Mouse (Mus musculus) olfactory bulb, adult 2 months (tissue): ENCODE measurements at regions not wholly inside any gene's neighbourhood (a gene's known extent, or its start where the extent isn't known, plus 50 kb on each side); places are given as distances from the start of the nearest gene placed in this dataset.

Experiments used
- H3K27ac ChIP-seq: fragments of 200-500 bp; 2 replicates; pipeline ENCODE4 v1.5.1; 2012; ENCODE audit warnings: low read depth, low read length; ENCODE audit not compliant: insufficient read depth
- H3K4me1 ChIP-seq: fragments of 200-500 bp; 2 replicates; pipeline ENCODE4 v1.6.1; 2012; ENCODE audit warnings: low read length; ENCODE audit not compliant: control insufficient read depth, insufficient read depth
- H3K4me3 ChIP-seq: fragments of 200-500 bp; 2 replicates; pipeline ENCODE4 v1.5.1; 2012; ENCODE audit warnings: mild to moderate bottlenecking, low read depth, low read length, moderate library complexity; ENCODE audit not compliant: insufficient read depth
- CTCF ChIP-seq: fragments of 200-500 bp; IDR thresholded peaks from 2 replicates; pipeline ENCODE4 v1.5.1; 2012; ENCODE audit warnings: low read depth, mild to moderate bottlenecking, low read length, moderate library complexity; ENCODE audit not compliant: insufficient read depth
- POLR2A ChIP-seq: fragments of 200-500 bp; IDR thresholded peaks from 2 replicates; pipeline ENCODE4 v1.6.1; 2012; ENCODE audit warnings: mild to moderate bottlenecking, low read depth, low read length, moderate library complexity; ENCODE audit not compliant: insufficient read depth
- WGBS: fragments of 180-500 bp; shearing (Covaris S2); methylation state at CpG from one replicate; pipeline ENCODE4 v1.1.7; 2018; 5-methylcytosine and 5-hydroxymethylcytosine counted together

DNA sequence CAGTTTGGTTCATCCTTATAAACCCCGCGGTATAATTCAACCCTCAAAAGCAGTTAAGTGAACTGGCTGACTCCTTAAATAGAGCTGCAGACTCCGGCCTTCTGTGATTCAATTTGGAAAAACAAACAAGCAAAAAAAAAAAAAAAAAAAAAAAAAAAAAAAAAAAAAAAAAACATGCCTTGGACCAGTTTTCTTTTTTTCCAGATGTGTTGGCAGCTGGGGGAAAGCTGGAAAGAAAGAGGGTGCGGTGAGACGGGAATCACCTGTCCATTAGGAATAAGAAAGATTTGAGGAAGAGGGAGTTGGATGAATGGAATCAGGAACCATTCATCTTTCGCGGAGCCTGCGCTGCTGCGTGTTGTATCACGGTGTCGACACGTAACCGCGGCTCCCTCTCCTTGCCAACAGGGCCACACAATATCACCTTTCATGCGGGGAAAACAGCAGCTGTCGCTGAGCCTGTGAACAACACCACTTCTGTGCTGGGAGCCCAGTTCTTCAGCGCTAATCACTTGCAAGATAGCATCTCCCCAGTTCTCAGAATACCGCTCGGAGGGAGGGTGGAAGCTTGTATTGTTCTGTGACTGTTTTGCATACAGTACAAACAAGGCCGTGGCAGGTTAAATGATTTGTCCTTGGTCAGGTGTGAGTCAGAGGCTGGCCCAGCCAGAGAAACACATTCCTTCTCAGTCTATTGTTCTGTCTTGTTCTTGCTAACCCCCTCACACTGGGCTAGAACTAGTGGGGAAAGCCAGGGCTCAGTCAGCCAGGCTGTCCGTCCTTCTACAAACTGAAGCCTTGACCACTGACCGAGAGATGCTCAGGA, 76.6 kb upstream of the Egr2 start:
- 26% methylated on average over 22 of the region's 22 CpGs for WGBS
- peaks cover 3% of the 10 kb centered on the region for H3K4me1 ChIP-seq
- H3K4me3 ChIP-seq: no peak overlapping the region
- TF ChIP-seq POLR2A (no peak), CTCF (no peak)
- no peak overlapping the region for H3K27ac ChIP-seq

DNA sequence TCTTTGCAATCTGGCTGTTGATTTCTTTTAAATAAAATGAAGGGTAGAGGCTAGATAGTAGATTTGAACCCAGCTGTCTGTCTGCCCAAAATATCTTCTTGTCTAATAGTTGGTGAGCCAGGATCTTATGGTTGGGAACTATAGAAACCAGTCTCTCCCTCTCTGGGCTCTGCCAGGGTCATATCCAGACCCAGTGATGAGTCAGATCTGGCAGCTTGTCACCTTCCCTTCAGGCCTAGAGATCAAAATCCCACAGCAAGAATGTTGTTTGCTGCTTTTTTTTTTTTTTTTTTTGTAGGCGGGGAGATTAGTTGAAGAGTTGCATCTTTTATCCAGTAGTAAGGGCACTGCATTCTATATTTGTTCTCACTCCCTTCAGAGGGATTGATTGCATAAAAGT, 74.0 kb upstream of the Egr2 start:
- no peak for TF ChIP-seq POLR2A
- TF ChIP-seq CTCF: no peak
- no peak overlapping the region for H3K4me3 ChIP-seq
- H3K27ac ChIP-seq: no peak overlapping the region
- peaks cover 5% of the 10 kb centered on the region for H3K4me1 ChIP-seq
- 94% methylated on average over 1 of the region's 1 CpGs for WGBS

DNA sequence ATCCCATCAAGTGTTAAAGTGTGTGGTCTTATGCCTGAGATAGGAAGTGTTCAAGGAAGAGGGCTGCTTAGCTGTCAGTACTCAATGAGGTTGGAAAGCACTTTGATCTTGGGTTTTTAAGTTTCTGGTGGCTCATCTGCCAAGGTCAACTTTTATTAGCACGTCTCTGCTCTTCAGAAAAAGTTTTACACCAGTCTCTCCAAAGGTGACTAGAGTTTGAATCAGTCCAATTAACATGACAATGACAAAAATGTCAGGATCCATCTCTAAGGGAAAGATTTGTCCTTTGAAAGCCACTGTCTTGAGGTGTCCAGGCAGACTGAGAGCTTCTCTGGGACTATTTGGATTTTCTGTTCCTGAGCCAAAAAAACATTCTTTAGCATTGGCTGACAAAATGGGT, 73.4 kb upstream of the Egr2 start:
- WGBS: 69% methylated on average over 1 of the region's 1 CpGs
- no peak overlapping the region for H3K4me3 ChIP-seq
- no peak for TF ChIP-seq POLR2A
- TF ChIP-seq CTCF: no peak
- peaks cover 5% of the 10 kb centered on the region for H3K4me1 ChIP-seq
- H3K27ac ChIP-seq: no peak overlapping the region

DNA sequence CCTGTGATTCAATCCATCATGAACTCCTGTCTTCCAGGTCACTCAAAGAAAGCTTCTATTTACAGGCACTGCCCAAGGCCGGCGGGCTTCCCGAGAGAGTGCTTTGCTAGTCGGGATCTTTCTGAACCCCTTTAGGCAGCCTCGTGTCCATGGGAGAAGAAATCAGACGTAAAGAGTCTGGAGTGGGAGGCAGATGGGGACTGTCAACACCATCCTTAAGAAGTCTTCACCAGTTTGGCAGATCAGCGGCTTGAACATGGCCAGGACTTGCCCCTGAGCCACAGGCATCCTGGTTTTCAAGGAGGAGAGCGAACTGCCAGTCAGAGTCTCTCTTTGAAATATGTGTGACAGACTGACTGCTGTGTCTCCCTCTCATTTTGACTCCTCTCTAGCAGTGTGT, 66.6 kb upstream of the Egr2 start:
- no peak overlapping the region for H3K27ac ChIP-seq
- WGBS: 76% methylated on average over 8 of the region's 8 CpGs
- peaks cover 7% of the 10 kb centered on the region for H3K4me1 ChIP-seq
- H3K4me3 ChIP-seq: no peak overlapping the region
- TF ChIP-seq POLR2A (no peak), CTCF (no peak)

DNA sequence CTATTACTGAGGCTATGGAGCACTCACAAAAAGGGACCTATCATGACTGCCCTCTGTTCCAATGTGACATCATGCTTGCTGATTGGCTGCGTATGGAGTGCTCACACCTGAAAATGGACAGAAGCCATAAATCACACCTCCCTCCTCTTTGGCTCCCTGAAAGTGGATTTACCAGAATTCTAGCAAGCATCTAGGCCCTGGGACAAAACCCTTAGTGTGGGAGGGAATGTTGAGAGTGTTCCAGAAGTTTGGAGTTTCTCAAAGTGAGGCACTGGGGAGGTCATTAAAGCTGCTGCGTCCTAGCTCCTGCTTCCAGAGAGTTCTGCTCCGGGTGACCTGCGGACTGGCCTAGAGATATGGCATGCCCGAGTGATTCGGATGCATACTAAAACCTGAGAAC, 62.3 kb upstream of the Egr2 start:
- 96% methylated on average over 6 of the region's 6 CpGs for WGBS

DNA sequence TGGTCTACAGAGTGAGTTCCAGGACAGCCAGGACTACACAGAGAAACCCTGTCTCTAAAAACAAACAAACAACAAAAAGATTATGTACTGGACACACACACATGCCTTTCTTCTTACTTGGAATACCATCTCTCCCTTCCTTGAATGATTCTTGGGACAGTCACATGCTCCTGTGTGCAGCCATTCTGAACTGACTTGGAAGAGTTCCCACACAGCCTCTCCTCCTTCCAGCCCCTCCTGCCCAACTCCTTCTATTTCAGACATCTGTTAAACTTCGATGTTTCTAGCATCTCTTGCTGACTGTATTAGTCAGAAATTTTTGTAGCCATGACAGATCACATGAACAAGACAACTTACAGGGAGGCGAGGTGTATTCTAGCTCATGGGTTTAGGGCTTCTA, 60.9 kb upstream of the Egr2 start:
- Histone ChIP-seq H3K4me1 (no peaks in the 10 kb centered on the region), H3K4me3 (no peak overlapping the region), H3K27ac (no peak overlapping the region)
- 64% methylated on average over 2 of the region's 2 CpGs for WGBS
- no peak for TF ChIP-seq CTCF
- TF ChIP-seq POLR2A: no peak

More for the DNA sequence above, 62.3 kb upstream of the Egr2 start:
- no peak for TF ChIP-seq CTCF
- no peak for TF ChIP-seq POLR2A
- Histone ChIP-seq H3K4me1 (peaks cover 4% of the 10 kb centered on the region), H3K4me3 (no peak overlapping the region), H3K27ac (no peak overlapping the region)

DNA sequence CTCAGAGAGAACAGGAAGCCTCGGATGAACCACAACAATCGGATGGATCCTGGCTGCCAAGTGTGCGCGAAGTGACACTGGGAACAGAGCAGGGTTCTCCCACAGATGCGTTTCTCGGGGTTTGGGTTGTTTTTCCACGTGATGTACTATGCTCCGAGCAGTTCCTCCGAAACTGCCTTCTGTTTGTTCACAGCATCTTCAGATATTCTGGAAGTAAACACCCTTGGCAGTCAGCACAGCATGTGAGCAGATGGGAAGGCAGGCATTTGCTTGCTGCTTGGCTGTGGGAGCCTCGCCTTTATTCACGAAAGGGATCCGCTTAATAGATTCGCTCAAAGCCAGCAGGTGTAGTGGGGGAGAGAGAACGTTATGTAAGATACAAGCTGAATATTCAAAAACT, 53.0 kb upstream of the Egr2 start:
- WGBS: 21% methylated on average over 14 of the region's 14 CpGs
- Histone ChIP-seq H3K27ac (no peak overlapping the region), H3K4me3 (0 out of 2 replicates have a peak overlapping the region, but pooled peaks have one; percentile 0)

DNA sequence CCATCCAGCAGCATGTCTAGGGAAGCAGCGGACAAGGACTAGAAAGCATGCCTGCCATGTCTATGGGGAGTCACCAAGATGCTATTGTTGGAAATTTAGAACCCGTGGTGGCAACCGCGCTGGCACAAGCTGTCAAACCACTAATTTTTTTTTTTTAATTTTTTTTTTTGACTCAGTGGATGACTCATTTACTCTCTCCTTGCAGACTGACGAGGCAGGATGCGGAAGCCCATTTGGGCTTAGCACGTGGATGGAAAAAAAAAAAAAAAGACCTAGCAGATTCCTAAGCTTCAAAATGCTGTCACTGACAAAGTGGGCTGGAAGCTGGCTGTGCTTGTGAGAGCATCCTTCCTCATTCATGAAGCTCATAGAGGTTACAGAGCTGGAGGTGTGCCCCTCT, 51.9 kb upstream of the Egr2 start:
- TF ChIP-seq CTCF (no peak), POLR2A (no peak)
- Histone ChIP-seq H3K4me3 (no peak overlapping the region), H3K4me1 (peaks cover 4% of the 10 kb centered on the region; the same call in 1 of the 2 replicates), H3K27ac (no peak overlapping the region)
- WGBS: 68% methylated on average over 7 of the region's 7 CpGs

More for the DNA sequence above, 53.0 kb upstream of the Egr2 start:
- peaks cover 4% of the 10 kb centered on the region; the same call in 1 of the 2 replicates for H3K4me1 ChIP-seq
- TF ChIP-seq CTCF (no peak), POLR2A (no peak)

DNA sequence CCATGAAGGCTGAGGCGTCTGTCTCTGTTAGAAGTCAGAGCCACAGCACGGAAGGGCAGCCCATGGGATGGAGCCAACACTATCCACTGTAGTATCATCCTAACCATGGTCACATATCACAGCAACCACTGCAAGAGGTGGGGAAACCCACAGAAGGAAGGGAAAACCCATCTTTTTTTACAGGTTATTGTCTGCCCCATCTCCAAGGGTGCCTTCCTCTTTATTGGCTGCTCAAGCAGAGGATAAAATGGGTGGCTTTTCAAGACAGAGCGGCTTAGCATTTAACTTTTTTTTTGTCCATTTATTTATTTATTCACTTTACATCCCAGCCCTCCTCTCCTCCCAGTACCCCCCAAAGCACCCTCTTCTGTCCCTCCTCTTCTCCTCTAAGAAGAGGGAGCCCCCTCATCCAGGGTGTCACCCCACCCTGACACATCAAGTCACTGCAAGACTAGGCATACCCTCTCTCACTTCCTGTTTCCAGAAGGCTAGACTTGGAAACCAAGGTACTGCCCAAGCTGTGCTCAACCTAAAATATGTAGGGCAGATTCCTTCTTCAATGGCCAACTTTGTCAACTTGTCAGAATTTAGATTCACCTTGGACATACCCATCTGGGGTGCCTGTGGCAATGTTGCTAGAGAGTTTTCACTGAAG, 51.1 kb upstream of the Egr2 start:
- no peak overlapping the region for H3K4me3 ChIP-seq
- peaks cover 4% of the 10 kb centered on the region; the same call in 1 of the 2 replicates for H3K4me1 ChIP-seq
- no peak overlapping the region for H3K27ac ChIP-seq
- TF ChIP-seq CTCF: no peak
- TF ChIP-seq POLR2A: no peak
- WGBS: 93% methylated on average over 3 of the region's 3 CpGs
